Mouse (Mus musculus) limb, embryonic 14.5 days (tissue): ENCODE data around the gene Dnase2a. TPM values are rescaled to one million over a fixed set of nuclear protein-coding genes. Genes with fewer than 3 reads are reported as not detected.

Source experiments
- ATAC-seq: fragments of 200-750 bp; cut with Nextera tagmentation; 2 replicates; pipeline ENCODE4 v1.8.0; 2017; ENCODE audit warnings: low read depth, moderate number of reproducible peaks, moderate TSS enrichment; ENCODE audit not compliant: low FRiP score
- DNase-seq: peaks from one replicate; pipeline ENCODE4 v3.0.0-alpha.2; 2015; ENCODE audit warnings: low spot score
- H3K27ac ChIP-seq: fragments of 300-500 bp; sonication (generic); replicated peaks from 2 replicates; pipeline ENCODE4 v1.5.1; 2014; ENCODE audit warnings: low read depth, mild to moderate bottlenecking, low read length, moderate library complexity, mixed read lengths
- H3K27me3 ChIP-seq: fragments of 300-500 bp; sonication (generic); 2 replicates; pipeline ENCODE4 v1.6.1; 2014; ENCODE audit warnings: low read length, mixed read lengths; ENCODE audit not compliant: control insufficient read depth, insufficient read depth
- H3K36me3 ChIP-seq: fragments of 300-500 bp; sonication (generic); 2 replicates; pipeline ENCODE4 v1.6.1; 2014; ENCODE audit warnings: mild to moderate bottlenecking, low read length, moderate library complexity, mixed read lengths; ENCODE audit not compliant: control insufficient read depth, insufficient read depth
- H3K4me1 ChIP-seq: fragments of 300-500 bp; sonication (generic); 2 replicates; pipeline ENCODE4 v1.6.1; 2014; ENCODE audit warnings: antibody characterized with exemption, low read length, mixed read lengths; ENCODE audit not compliant: control insufficient read depth, insufficient read depth
- H3K4me2 ChIP-seq: fragments of 300-500 bp; sonication (generic); replicated peaks from 2 replicates; pipeline ENCODE4 v1.6.1; 2014; ENCODE audit warnings: low read depth, mild to moderate bottlenecking, low read length, moderate library complexity; ENCODE audit not compliant: severe bottlenecking
- H3K4me3 ChIP-seq: fragments of 300-500 bp; sonication (generic); replicated peaks from 2 replicates; pipeline ENCODE4 v1.5.1; 2014; ENCODE audit warnings: low read length
- H3K9ac ChIP-seq: fragments of 300-500 bp; sonication (generic); 2 replicates; pipeline ENCODE4 v1.6.1; 2014; ENCODE audit warnings: mild to moderate bottlenecking, low read depth, low read length, moderate library complexity; ENCODE audit not compliant: severe bottlenecking
- H3K9me3 ChIP-seq: fragments of 300-500 bp; sonication (generic); 2 replicates; pipeline ENCODE4 v1.6.1; 2016; ENCODE audit warnings: low read length; ENCODE audit not compliant: control insufficient read depth
- POLR2A ChIP-seq: fragments of 200-500 bp; IDR thresholded peaks from 2 replicates; pipeline ENCODE4 v1.8.0; 2012; ENCODE audit warnings: inconsistent platforms, mild to moderate bottlenecking, moderate library complexity, borderline replicate concordance; ENCODE audit not compliant: insufficient read depth, insufficient read length; ENCODE audit errors: extremely low read depth
- WGBS: fragments of 180-500 bp; shearing (Covaris S2); extraction: QIAGEN DNeasy Blood & Tissue Kit; methylation state at CpG from one replicate; pipeline ENCODE4 v1.1.7; 2014; 5-methylcytosine and 5-hydroxymethylcytosine counted together
- polyA plus RNA-seq, 2 experiments: library from polyadenylated mRNA; depleted of rRNA in 1 of 2; stranded (reverse) in 1 of 2; unstranded in 1 of 2; fragments of >200 nt; fragmentation: Nextera tagmentation in 1 of 2; extraction: Ambion mirVana in 1 of 2; gene quantifications; 2 replicates each; pipeline versions ENCODE4 v1.2.1 to v1.2.3; 2012 to 2014

Gene Dnase2a
- polyA plus RNA-seq, 2 experiments = 13.8 to 18.5 TPM

DNA sequence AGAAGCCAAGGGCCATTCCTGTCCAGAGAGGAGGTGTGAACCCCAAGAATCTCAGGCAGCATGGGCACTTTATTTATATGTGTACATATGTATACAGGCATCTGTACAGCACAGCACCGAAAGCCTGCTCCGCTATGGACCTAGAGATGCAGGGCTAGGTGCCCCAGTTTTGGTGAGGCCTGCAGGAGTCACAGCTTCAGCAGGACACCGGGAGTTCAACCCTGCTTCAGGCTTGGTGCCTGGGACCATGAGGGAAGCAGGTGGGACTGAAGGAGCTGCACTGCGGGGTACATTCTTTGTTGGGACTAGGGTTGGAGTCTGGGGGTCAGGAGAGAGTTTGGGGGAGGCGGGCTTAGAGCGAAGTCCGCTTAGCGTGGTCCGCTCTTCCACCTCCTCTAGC, 3.5 kb downstream of the Dnase2a start:
- Histone ChIP-seq H3K27me3 (peaks cover 19% of the 10 kb centered on the region), H3K4me2 (no peak overlapping the region), H3K9me3 (no peaks in the 10 kb centered on the region), H3K9ac (no peak overlapping the region), H3K4me3 (no peak overlapping the region; the same call in 1 of the 2 replicates), H3K4me1 (peaks cover 9% of the 10 kb centered on the region; the same call in 1 of the 2 replicates), H3K36me3 (no peaks in the 10 kb centered on the region), H3K27ac (no peak overlapping the region)
- ATAC-seq = no peak
- no peak for TF ChIP-seq POLR2A
- WGBS = 84% methylated on average over 9 of the region's 9 CpGs
- DNase-seq = no peak

DNA sequence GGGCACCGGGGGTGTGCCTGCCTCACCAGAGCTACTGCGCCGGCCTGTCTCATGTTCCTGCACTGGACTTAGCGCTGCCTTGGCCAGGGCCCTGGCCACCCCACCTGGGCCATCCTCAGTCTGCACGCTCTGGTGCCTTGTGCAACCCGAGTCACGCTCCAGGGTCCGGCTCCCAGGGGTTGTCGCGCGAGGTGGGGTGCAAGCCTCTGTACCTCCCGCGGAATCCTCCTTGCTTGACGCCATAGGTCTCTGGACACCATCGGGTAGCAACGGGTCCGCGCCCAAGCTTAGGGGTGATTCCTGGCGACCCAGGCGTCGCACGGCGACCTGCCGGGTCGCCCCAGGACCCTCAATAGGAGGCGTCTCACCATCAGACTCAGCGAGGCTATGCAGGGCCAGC, 4.0 kb downstream of the Dnase2a start:
- H3K27me3 ChIP-seq = peaks cover 19% of the 10 kb centered on the region
- H3K36me3 ChIP-seq = no peaks in the 10 kb centered on the region
- 24% methylated on average over 27 of the region's 27 CpGs for WGBS
- H3K4me2 ChIP-seq = peak overlapping the region; percentile 88
- H3K4me1 ChIP-seq = peaks cover 9% of the 10 kb centered on the region; the same call in 1 of the 2 replicates
- no peaks in the 10 kb centered on the region for H3K9me3 ChIP-seq
- no peak for ATAC-seq
- H3K9ac ChIP-seq = peak overlapping the region; percentile 62
- no peak for DNase-seq
- no peak overlapping the region for H3K27ac ChIP-seq
- H3K4me3 ChIP-seq = peak overlapping the region; percentile 48
- no peak for TF ChIP-seq POLR2A

DNA sequence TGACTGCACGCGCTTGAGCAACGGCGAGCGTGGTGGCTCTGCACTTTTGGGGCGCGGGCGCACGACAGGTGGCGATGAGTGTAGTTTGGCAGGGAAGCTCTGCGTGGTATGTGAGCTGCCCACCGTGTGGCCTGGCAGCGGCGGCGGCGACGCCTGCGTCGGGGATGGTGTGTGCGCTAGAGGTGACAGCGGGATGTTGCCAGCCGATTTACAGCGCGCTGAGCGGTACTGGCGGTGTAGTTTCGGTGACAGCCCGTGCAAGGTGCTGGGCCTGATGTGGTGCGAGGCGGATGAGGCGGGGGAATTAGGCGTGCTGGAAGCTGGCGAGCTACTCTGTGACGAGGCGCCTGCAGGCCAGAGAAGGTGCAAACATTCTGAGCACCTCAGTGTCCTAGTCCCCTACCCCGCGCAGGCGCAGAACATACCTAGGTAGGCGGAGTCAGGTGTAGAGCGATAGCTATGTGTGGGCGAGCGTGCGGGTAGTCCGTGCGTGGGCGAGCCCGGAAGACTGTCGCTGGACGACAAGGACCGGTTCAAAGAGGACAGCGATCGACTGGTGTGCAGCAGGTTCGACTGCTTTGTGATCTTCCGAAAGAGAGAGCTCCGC, 4.6 kb downstream of the Dnase2a start:
- H3K27me3 ChIP-seq = peaks cover 19% of the 10 kb centered on the region
- no peak overlapping the region for H3K27ac ChIP-seq
- WGBS = 1% methylated on average over 55 of the region's 55 CpGs
- DNase-seq (peak; percentile 42), ATAC-seq (peak; percentile 53)
- H3K4me3 ChIP-seq = peak overlapping the region; percentile 48
- TF ChIP-seq POLR2A = no peak
- peaks cover 9% of the 10 kb centered on the region; the same call in 1 of the 2 replicates for H3K4me1 ChIP-seq
- H3K36me3 ChIP-seq = no peaks in the 10 kb centered on the region
- H3K4me2 ChIP-seq = peak overlapping the region; percentile 88
- no peaks in the 10 kb centered on the region for H3K9me3 ChIP-seq
- peak overlapping the region; percentile 62 for H3K9ac ChIP-seq

DNA sequence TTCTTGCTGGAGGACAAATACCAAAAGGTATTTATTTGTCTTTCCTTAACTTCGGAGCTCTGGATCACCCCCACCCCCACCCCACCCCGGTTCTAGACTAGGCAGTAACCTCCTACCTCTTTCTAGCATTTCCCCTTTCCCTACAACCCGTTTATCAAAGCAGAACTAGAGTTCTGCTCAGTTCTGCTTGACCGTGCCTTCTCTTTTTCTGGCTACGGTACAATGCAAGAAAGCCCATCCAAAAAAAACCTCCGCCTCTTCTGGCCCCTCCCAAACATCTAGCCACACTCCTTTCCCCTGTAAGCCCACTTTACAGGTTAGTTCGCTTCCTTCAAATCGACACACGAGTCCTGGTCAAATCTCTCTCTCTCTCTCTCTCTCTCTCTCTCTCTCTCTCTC, 5.1 kb downstream of the Dnase2a start:
- Histone ChIP-seq H3K9me3 (no peaks in the 10 kb centered on the region), H3K4me2 (peak overlapping the region; percentile 88), H3K27me3 (peaks cover 19% of the 10 kb centered on the region), H3K4me1 (peaks cover 9% of the 10 kb centered on the region; the same call in 1 of the 2 replicates), H3K4me3 (peak overlapping the region; percentile 48), H3K9ac (peak overlapping the region; percentile 62), H3K27ac (no peak overlapping the region), H3K36me3 (no peaks in the 10 kb centered on the region)
- 9% methylated on average over 9 of the region's 9 CpGs for WGBS
- DNase-seq (no peak), ATAC-seq (no peak)
- no peak for TF ChIP-seq POLR2A

DNA sequence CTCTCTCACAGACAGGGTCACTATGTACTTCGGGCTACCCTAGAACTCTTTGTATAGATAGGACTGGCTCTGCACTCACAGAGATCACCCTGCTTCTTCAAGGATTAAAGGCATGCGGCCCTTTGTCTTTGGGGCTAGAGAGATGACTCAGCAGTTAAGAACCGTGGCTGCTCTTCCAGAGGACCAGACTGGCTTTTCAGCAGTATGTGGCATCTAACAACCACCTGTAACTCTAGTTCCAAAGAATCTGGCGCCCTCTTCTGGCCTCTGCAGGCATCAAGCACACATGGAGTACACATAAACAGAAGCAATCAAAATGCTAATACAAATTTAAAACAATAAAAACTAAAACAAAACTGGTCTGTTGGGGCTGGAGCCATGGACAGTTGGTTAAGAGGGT, 5.6 kb downstream of the Dnase2a start:
- WGBS = 36% methylated on average over 4 of the region's 4 CpGs
- H3K36me3 ChIP-seq = no peaks in the 10 kb centered on the region
- H3K27ac ChIP-seq = no peak overlapping the region
- H3K27me3 ChIP-seq = peaks cover 19% of the 10 kb centered on the region
- H3K9ac ChIP-seq = no peak overlapping the region
- no peak for DNase-seq
- no peak for TF ChIP-seq POLR2A
- ATAC-seq = no peak
- no peaks in the 10 kb centered on the region for H3K9me3 ChIP-seq
- H3K4me1 ChIP-seq = peaks cover 8% of the 10 kb centered on the region; the same call in 1 of the 2 replicates
- peak overlapping the region; percentile 88; the same call in 1 of the 2 replicates for H3K4me2 ChIP-seq
- H3K4me3 ChIP-seq = no peak overlapping the region
